Mouse (Mus musculus): ENCODE results near the gene 1110008P14Rik. TPM values are rescaled to one million over a fixed set of nuclear protein-coding genes. Genes with fewer than 3 reads are reported as not detected.

1110008P14Rik gene
- polyA plus RNA-seq, 1 experiment from 2014 or later: 51.6 TPM

DNA sequence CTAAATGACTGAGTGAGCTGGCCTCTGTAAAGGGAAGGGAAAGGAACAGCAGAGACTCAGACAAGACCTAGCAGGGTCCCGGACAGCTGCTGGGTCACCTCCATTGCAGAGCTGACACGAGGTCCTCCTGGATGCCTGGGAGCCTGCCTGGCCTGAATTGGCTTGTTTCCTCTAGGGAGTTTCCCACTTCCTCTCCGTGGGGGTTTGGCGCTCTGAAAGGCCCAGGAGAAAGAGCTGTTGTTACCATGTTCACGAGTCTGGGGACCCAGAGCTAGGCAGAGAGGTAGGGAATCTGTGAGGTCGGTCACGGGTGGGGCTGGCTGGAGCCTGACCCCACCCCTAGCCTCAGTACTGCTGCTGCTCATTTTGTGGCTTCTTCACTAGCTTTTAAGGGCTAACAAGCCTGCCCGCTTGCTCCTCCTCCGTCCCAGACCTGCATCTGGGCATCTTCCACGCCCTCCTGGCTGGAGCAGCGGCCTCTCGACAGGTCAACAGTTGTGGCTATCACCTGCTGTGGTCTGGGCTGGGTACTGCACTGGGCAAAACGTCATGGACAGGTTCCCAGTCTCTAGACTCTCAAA, 31.2 kb downstream of the 1110008P14Rik start:
- Histone ChIP-seq H3K27me3 (ENCODE audit: insufficient read depth, low read length) (no peaks in the 10 kb centered on the region), H3K4me2 (replicated peaks; ENCODE audit: low read depth, low read length) (no peak overlapping the region), H3K4me3 (ENCODE audit: low read length) (no peak overlapping the region), H3K27ac (ENCODE audit: low read length) (no peak overlapping the region), H3K9me3 (ENCODE audit: low read length) (no peaks in the 10 kb centered on the region), H3K4me1 (ENCODE audit: insufficient read depth, low read length) (peaks cover 18% of the 10 kb centered on the region), H3K9ac (replicated peaks; ENCODE audit: low read length) (no peak overlapping the region), H3K36me3 (ENCODE audit: insufficient read depth, low read length) (no peaks in the 10 kb centered on the region)
- WGBS: 52% methylated on average over 13 of the region's 13 CpGs
- ATAC-seq (ENCODE audit: low FRiP score, low TSS enrichment): no peak

DNA sequence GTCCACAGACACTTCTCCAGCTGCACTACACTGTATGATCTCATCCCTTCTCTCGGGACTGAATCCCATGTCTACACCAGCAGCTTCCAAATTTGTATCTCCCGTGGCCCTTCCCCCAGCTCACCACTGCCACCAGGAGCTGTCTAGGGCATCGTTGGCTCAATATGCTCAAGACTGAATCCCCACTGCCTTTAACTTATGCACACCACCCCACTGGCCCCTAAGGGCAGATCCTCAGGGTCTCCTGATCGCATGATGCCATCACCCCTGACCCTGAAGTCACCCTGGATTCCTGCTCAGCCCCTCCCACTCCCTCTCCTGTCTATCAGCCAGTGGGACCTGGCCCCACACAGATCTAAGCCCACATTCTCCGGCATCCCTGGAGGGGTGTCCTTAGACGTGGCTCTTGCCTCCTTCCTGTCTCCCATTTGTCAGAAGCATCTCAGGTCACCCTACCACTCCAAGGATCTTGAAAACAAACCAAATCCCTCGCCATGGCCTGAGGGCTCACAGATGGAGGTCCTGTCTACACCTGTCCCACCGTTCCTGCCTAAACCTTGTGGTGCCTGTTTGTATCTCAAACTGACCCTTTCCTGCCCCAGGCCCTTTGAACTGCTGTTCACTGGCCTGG, 32.0 kb downstream of the 1110008P14Rik start:
- H3K9ac ChIP-seq (replicated peaks; ENCODE audit: low read length): no peak overlapping the region
- H3K27me3 ChIP-seq (ENCODE audit: insufficient read depth, low read length): no peaks in the 10 kb centered on the region
- 57% methylated on average over 8 of the region's 8 CpGs for WGBS
- H3K27ac ChIP-seq (ENCODE audit: low read length): no peak overlapping the region
- peaks cover 18% of the 10 kb centered on the region for H3K4me1 ChIP-seq (ENCODE audit: insufficient read depth, low read length)
- H3K36me3 ChIP-seq (ENCODE audit: insufficient read depth, low read length): no peaks in the 10 kb centered on the region
- no peak overlapping the region for H3K4me3 ChIP-seq (ENCODE audit: low read length)
- ATAC-seq (ENCODE audit: low FRiP score, low TSS enrichment): no peak
- no peak overlapping the region for H3K4me2 ChIP-seq (replicated peaks; ENCODE audit: low read depth, low read length)
- no peaks in the 10 kb centered on the region for H3K9me3 ChIP-seq (ENCODE audit: low read length)

DNA sequence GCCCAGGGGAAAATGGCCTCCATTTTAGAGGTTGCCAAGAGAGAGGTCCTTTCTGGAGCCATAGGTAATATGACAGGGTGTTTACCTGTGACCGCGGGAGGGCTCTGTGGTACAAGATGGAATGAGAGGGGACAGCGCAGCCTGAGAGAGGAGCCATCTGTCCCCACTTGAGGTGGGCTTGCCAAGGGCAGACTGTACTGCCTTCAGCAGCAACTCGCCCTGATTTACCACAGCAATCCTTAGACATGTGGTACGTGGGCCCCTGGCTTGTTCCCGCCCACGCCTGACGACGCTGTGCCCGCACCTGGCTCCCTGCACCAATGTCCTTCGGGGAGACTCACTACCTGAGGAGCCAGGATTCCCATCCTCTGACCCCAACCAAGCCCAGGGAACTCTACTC, 33.4 kb downstream of the 1110008P14Rik start:
- Histone ChIP-seq H3K36me3 (ENCODE audit: insufficient read depth, low read length) (no peaks in the 10 kb centered on the region), H3K9me3 (ENCODE audit: low read length) (no peaks in the 10 kb centered on the region), H3K4me1 (ENCODE audit: insufficient read depth, low read length) (peaks cover 16% of the 10 kb centered on the region), H3K27ac (ENCODE audit: low read length) (no peak overlapping the region), H3K4me2 (replicated peaks; ENCODE audit: low read depth, low read length) (no peak overlapping the region), H3K27me3 (ENCODE audit: insufficient read depth, low read length) (no peaks in the 10 kb centered on the region), H3K9ac (replicated peaks; ENCODE audit: low read length) (no peak overlapping the region), H3K4me3 (ENCODE audit: low read length) (no peak overlapping the region)
- 80% methylated on average over 11 of the region's 11 CpGs for WGBS
- ATAC-seq (ENCODE audit: low FRiP score, low TSS enrichment): no peak

DNA sequence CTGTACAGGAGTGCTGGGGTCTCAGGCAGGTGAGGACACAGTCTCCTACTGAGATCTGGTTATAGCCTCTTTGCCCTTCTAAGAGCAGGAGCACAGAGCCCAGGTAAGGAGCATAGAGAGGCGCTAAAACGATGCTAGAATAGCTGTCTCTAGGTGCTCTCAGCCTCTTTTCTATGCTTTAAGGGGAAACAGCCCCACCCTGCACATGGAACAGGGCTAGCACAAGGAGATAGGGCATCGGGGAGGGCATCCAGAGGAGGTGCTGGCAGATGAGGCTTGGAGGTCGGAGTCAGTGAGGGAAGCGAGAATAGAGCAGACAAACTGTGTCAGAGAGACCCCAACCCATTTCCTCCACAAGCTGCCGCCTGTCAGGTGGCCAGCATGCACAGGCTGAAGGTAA, 34.7 kb downstream of the 1110008P14Rik start:
- H3K9me3 ChIP-seq (ENCODE audit: low read length): no peaks in the 10 kb centered on the region
- H3K27ac ChIP-seq (ENCODE audit: low read length): no peak overlapping the region
- WGBS: 82% methylated on average over 6 of the region's 6 CpGs
- H3K9ac ChIP-seq (replicated peaks; ENCODE audit: low read length): no peak overlapping the region
- H3K4me1 ChIP-seq (ENCODE audit: insufficient read depth, low read length): peaks cover 11% of the 10 kb centered on the region
- no peak overlapping the region for H3K4me2 ChIP-seq (replicated peaks; ENCODE audit: low read depth, low read length)
- H3K4me3 ChIP-seq (ENCODE audit: low read length): no peak overlapping the region
- H3K36me3 ChIP-seq (ENCODE audit: insufficient read depth, low read length): no peaks in the 10 kb centered on the region
- H3K27me3 ChIP-seq (ENCODE audit: insufficient read depth, low read length): no peaks in the 10 kb centered on the region
- no peak for ATAC-seq (ENCODE audit: low FRiP score, low TSS enrichment)

DNA sequence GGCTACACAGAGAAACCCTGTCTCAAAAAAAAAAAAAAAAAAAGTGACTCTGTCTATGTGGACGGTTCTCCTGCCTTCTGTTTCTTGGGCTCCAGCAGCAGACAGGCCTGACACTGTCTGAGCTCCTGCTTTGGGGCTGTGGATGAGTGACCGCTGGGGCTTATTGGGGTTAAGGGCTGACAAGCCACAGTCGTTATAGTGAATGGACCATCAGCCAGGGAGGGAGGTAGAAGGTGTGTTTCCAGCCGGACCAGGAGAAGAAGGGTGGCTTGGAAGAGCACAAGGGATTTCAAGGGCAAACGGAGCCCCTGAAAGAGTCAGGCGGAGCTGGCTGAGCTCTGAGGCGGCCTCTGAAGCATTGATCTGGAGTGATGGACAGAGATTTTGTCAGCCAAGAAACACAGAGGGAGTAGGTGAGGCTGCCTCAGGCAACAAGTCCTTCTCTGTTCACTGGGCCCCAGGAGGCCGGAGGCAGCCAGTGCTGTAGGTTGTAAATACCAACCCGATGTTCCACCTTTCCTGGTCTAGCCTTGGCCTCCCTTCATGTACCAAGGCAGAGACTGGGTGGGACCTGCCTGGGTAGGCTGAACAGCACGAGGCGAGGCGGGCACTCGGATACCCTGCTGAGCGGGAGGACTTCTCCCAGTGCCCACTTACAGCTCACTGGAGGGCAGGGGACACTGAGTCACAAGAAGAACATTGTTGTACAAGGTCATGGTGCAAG, 37.0 kb downstream of the 1110008P14Rik start:
- Histone ChIP-seq H3K4me2 (replicated peaks; ENCODE audit: low read depth, low read length) (no peak overlapping the region), H3K9ac (replicated peaks; ENCODE audit: low read length) (no peak overlapping the region), H3K27me3 (ENCODE audit: insufficient read depth, low read length) (no peaks in the 10 kb centered on the region), H3K9me3 (ENCODE audit: low read length) (no peaks in the 10 kb centered on the region), H3K36me3 (ENCODE audit: insufficient read depth, low read length) (no peaks in the 10 kb centered on the region), H3K4me3 (ENCODE audit: low read length) (no peak overlapping the region), H3K4me1 (ENCODE audit: insufficient read depth, low read length) (no peaks in the 10 kb centered on the region), H3K27ac (ENCODE audit: low read length) (no peak overlapping the region)
- WGBS: 75% methylated on average over 14 of the region's 14 CpGs
- no peak for ATAC-seq (ENCODE audit: low FRiP score, low TSS enrichment)

DNA sequence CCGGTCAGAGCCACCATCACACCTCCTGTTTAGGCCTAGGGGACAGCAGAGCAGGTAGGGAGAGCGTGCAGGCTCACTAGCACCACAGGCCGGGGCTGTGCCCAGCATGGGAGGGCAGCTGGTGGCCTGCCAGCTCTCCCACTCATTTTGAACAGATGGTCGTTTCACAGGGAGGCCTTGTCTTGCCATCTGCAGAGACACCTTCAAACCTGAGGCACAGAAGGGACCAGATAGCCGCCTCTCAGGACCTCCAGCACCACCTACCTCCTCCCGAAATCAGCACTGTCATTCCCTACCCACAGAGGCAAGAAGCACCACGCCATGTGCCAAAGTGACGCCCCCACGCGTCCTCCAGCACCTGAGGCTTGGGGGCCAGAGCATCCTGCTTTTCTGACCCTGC, 37.7 kb downstream of the 1110008P14Rik start:
- H3K4me3 ChIP-seq (ENCODE audit: low read length): no peak overlapping the region
- H3K27ac ChIP-seq (ENCODE audit: low read length): no peak overlapping the region
- no peaks in the 10 kb centered on the region for H3K27me3 ChIP-seq (ENCODE audit: insufficient read depth, low read length)
- H3K36me3 ChIP-seq (ENCODE audit: insufficient read depth, low read length): no peaks in the 10 kb centered on the region
- ATAC-seq (ENCODE audit: low FRiP score, low TSS enrichment): no peak
- no peaks in the 10 kb centered on the region for H3K9me3 ChIP-seq (ENCODE audit: low read length)
- H3K9ac ChIP-seq (replicated peaks; ENCODE audit: low read length): no peak overlapping the region
- 76% methylated on average over 10 of the region's 10 CpGs for WGBS
- H3K4me2 ChIP-seq (replicated peaks; ENCODE audit: low read depth, low read length): no peak overlapping the region
- H3K4me1 ChIP-seq (ENCODE audit: insufficient read depth, low read length): no peaks in the 10 kb centered on the region

DNA sequence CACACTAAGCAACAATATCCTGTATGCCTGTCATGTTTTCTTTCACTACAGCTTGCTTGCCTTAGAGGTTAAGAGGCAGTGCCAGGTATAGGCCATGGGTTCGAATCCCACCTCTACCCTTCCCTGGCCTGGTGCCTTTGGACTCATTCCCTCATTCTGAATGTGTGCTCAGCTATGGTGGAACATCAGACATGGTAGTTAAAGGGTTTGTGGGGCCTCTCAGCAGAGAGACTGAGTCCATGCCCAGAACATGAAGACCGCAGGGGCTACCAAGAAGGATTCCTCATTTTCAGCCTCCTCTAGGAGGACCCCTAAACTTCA, 38.4 kb downstream of the 1110008P14Rik start:
- Histone ChIP-seq H3K36me3 (ENCODE audit: insufficient read depth, low read length) (no peaks in the 10 kb centered on the region), H3K9ac (replicated peaks; ENCODE audit: low read length) (no peak overlapping the region), H3K27ac (ENCODE audit: low read length) (no peak overlapping the region), H3K4me1 (ENCODE audit: insufficient read depth, low read length) (no peaks in the 10 kb centered on the region), H3K9me3 (ENCODE audit: low read length) (no peaks in the 10 kb centered on the region), H3K4me3 (ENCODE audit: low read length) (no peak overlapping the region), H3K27me3 (ENCODE audit: insufficient read depth, low read length) (no peaks in the 10 kb centered on the region), H3K4me2 (replicated peaks; ENCODE audit: low read depth, low read length) (no peak overlapping the region)
- no peak for ATAC-seq (ENCODE audit: low FRiP score, low TSS enrichment)
- 97% methylated on average over 2 of the region's 2 CpGs for WGBS

DNA sequence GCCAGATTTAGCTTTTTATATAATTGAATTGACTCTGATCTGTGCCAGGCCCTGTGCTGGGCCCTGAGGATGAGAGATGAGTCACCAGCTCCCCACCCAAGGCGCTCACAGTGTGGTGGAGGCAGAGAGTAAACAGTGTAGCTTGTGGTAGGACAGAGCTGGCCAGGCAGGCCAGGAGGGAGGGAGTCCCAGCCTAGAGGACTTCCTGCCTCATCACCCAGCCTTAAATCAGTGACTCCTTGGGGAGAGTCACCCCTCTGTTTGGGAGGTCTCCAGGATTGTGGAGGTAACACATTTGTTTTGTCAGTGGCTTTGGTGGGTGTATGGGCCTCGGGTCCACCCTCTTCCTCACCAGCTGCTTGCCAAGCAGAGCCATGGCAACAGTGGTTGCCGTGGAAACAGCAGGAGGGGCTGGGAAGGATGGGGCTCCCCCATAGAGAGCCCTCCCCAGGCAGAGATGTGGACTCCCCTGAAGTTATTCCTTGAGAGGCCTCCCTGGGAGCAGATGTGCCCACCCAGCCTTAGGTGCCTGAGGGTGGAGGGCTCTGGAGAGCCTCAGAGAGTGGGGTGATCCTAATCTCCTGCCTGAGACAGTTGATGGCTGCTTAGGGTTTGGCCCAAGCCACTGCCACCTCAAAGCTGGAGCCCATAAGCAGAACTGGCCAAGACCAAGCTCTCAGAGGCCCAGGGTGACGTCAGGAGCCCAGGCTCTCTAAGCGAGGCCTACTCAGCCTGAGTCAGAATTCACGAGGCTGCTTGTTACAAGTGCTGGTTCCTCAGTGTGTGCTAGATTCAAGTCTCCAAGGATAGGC, 39.0 kb downstream of the 1110008P14Rik start:
- Histone ChIP-seq H3K9ac (replicated peaks; ENCODE audit: low read length) (no peak overlapping the region), H3K4me1 (ENCODE audit: insufficient read depth, low read length) (no peaks in the 10 kb centered on the region), H3K9me3 (ENCODE audit: low read length) (no peaks in the 10 kb centered on the region), H3K36me3 (ENCODE audit: insufficient read depth, low read length) (no peaks in the 10 kb centered on the region), H3K4me3 (ENCODE audit: low read length) (no peak overlapping the region), H3K27me3 (ENCODE audit: insufficient read depth, low read length) (no peaks in the 10 kb centered on the region), H3K4me2 (replicated peaks; ENCODE audit: low read depth, low read length) (no peak overlapping the region), H3K27ac (ENCODE audit: low read length) (no peak overlapping the region)
- no peak for ATAC-seq (ENCODE audit: low FRiP score, low TSS enrichment)
- WGBS: 75% methylated on average over 6 of the region's 6 CpGs

DNA sequence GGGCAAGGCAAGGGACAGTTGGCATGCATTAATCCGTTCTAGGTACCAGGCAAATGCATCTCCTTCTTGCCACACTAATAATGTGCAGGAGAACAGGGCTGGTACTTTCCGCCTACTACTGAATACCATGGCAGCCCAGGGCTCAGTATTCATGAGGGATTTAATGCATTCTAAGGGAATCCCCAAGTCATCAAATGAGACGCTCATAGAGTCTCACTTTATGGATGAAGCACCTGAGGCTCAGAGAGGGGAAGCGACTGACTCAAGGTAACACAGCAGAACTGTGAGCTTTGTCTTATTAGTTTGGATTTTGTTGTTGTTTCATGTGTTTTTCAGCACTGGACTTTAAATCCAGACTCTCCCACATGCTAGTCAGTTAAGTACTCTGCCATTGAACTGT, 39.7 kb downstream of the 1110008P14Rik start:
- no peak overlapping the region for H3K27ac ChIP-seq (ENCODE audit: low read length)
- WGBS: 90% methylated on average over 4 of the region's 4 CpGs
- H3K27me3 ChIP-seq (ENCODE audit: insufficient read depth, low read length): no peaks in the 10 kb centered on the region
- no peak overlapping the region for H3K4me2 ChIP-seq (replicated peaks; ENCODE audit: low read depth, low read length)
- H3K36me3 ChIP-seq (ENCODE audit: insufficient read depth, low read length): no peaks in the 10 kb centered on the region
- H3K9me3 ChIP-seq (ENCODE audit: low read length): no peaks in the 10 kb centered on the region
- no peaks in the 10 kb centered on the region for H3K4me1 ChIP-seq (ENCODE audit: insufficient read depth, low read length)
- no peak overlapping the region for H3K9ac ChIP-seq (replicated peaks; ENCODE audit: low read length)
- ATAC-seq (ENCODE audit: low FRiP score, low TSS enrichment): no peak
- H3K4me3 ChIP-seq (ENCODE audit: low read length): no peak overlapping the region

DNA sequence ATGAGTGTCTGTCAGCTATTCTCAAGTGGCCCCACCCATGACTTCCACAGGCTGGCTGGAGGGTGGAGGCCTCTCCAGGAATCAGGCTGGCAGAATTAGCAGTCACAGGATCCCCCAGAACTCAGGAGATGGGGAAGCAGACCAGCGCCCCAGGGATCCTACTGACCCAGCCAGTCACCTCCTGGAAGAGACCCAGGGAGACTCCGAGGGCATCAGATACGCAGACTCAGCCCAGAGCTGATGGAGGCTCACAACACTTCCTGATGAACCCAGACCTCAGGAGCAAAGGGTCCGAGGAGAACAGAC, 40.2 kb downstream of the 1110008P14Rik start:
- ATAC-seq (ENCODE audit: low FRiP score, low TSS enrichment): no peak
- no peak overlapping the region for H3K4me3 ChIP-seq (ENCODE audit: low read length)
- 79% methylated on average over 4 of the region's 4 CpGs for WGBS

More for the DNA sequence above, 40.2 kb downstream of the 1110008P14Rik start:
- Histone ChIP-seq H3K27me3 (ENCODE audit: insufficient read depth, low read length) (no peaks in the 10 kb centered on the region), H3K9me3 (ENCODE audit: low read length) (no peaks in the 10 kb centered on the region), H3K4me2 (replicated peaks; ENCODE audit: low read depth, low read length) (no peak overlapping the region), H3K4me1 (ENCODE audit: insufficient read depth, low read length) (no peaks in the 10 kb centered on the region), H3K27ac (ENCODE audit: low read length) (no peak overlapping the region), H3K9ac (replicated peaks; ENCODE audit: low read length) (no peak overlapping the region), H3K36me3 (ENCODE audit: insufficient read depth, low read length) (no peaks in the 10 kb centered on the region)

Data from kidney, embryonic 16.5 days (tissue).